Mouse (Mus musculus): ENCODE measurements at regions not wholly inside any gene's neighbourhood (a gene's known extent, or its start where the extent isn't known, plus 50 kb on each side); places are given as distances from the start of the nearest gene placed in this dataset.

DNA sequence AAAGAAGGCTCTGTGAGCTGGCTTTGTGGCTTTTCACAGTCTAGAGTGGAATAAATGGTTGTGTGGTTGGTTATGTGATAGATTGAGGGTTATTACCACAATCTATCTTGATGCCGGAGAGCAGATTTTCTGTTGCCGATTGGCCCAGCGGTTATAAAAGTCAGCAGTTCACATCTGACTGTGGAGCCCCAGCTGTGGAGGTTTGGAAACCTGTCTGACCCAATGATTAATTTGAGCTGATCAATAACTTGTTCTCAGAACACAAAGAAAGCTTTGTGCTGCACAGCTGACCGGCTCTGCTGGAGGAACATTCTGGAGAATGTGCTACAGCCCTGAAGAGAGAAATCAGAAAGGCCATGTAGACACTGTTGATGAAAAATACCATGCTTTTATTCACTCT, 148.8 kb downstream of the Cdc42ep3 start:
- TF ChIP-seq CTCF (IDR thresholded peaks at IDR 0.05; ENCODE audit: low read depth) (no peak), EP300 (IDR thresholded peaks at IDR 0.05; ENCODE audit: low read depth) (no peak)

Data from liver, embryonic 14.5 days (tissue).